Mouse (Mus musculus) heart, embryonic 15.5 days (tissue): Measurements from ENCODE around the gene Syngap1. TPM values are rescaled to one million over a fixed set of nuclear protein-coding genes. Genes with fewer than 3 reads are reported as not detected.

Experiments used
- ATAC-seq: fragments of 200-750 bp; cut with Nextera tagmentation; replicated peaks from 2 replicates; pipeline ENCODE4 v1.8.0; 2017; ENCODE audit warnings: low read depth, moderate TSS enrichment; ENCODE audit not compliant: insufficient number of reproducible peaks, insufficient read depth, low FRiP score
- H3K27ac ChIP-seq: fragments of 300-500 bp; sonication (generic); 2 replicates; pipeline ENCODE4 v1.5.1; 2015; ENCODE audit warnings: mild to moderate bottlenecking, inconsistent platforms
- H3K27me3 ChIP-seq: fragments of 300-500 bp; sonication (generic); 2 replicates; pipeline ENCODE4 v1.6.1; 2015; ENCODE audit warnings: inconsistent platforms
- H3K36me3 ChIP-seq: fragments of 300-500 bp; sonication (generic); 2 replicates; pipeline ENCODE4 v1.6.1; 2015; ENCODE audit warnings: mild to moderate bottlenecking, inconsistent platforms
- H3K4me1 ChIP-seq: fragments of 300-500 bp; sonication (generic); replicated peaks from 2 replicates; pipeline ENCODE4 v1.6.1; 2015; ENCODE audit warnings: inconsistent platforms
- H3K4me2 ChIP-seq: fragments of 300-500 bp; sonication (generic); 2 replicates; pipeline ENCODE4 v1.6.1; 2015; ENCODE audit warnings: inconsistent platforms, mild to moderate bottlenecking, moderate library complexity
- H3K4me3 ChIP-seq: fragments of 300-500 bp; sonication (generic); 2 replicates; pipeline ENCODE4 v1.5.1; 2015; ENCODE audit warnings: mild to moderate bottlenecking, inconsistent platforms
- H3K9ac ChIP-seq: fragments of 300-500 bp; sonication (generic); 2 replicates; pipeline ENCODE4 v1.6.1; 2015; ENCODE audit warnings: mild to moderate bottlenecking, inconsistent platforms
- H3K9me3 ChIP-seq: fragments of 300-500 bp; sonication (generic); replicated peaks from 2 replicates; pipeline ENCODE4 v1.6.1; 2016; ENCODE audit warnings: inconsistent platforms
- WGBS: fragments of 180-500 bp; shearing (Covaris S2); methylation state at CpG from one replicate; pipeline ENCODE4 v1.1.7; 2015; ENCODE audit warnings: mixed read lengths; 5-methylcytosine and 5-hydroxymethylcytosine counted together
- microRNA-seq: library from miRNA; unstranded; fragments of <30 nt; microRNA quantifications from one replicate; pipeline ENCODE4, GENCODE M21; 2016
- polyA plus RNA-seq: library from polyadenylated mRNA; unstranded; fragments of >200 nt; fragmentation: Nextera tagmentation; extraction: Ambion mirVana; gene quantifications from 2 replicates; pipeline ENCODE4 v1.2.1, GENCODE M21; 2015

The Syngap1 gene
- polyA plus RNA-seq, 1 experiment from 2014 or later: 0.60 TPM

DNA sequence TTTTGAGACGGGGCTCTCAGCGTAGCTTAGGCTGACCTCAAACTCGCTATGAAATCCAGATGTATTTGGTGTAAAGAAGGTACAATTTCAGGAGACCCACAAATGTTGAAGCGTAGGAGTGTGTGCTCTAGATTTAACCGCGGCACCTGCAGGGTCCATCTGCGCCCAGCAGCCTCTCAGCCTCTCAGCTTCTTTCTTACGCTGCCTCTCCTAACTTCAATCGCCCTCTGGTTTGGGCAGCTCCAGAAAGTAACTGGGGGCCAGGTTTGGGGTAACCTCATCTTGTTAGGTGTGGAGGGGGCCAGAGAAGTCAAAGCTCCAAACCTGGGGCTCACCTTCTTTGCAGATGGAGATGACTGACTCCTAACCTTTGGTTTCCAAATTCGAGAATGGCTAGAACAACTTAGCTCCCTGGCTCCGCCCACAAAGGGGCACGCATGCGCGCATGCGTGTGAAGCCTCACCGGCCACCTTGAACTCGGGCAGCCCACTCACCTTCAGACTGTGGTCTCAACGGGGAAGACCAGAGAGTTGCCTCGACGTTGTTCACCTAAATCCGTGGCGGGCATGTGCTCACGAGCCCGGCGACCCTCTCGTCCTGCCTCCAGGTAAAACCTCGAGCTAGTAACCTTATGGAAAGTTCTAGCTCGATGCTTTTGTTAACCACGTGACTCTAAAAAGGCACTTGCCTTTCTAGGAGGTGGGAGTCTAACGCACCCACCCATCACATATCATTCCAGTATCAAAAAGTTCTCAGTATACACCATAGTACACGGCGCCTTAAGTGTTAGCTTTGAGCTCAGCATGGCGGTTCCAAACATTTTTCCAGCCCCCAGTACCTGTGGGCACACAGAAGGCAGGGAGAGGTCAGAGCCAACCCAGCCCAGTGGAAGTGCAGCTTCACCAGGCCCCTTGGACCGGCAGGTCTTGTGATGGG lies 76.8 kb downstream of the Syngap1 start:
- Histone ChIP-seq H3K9ac (peak overlapping the region; percentile 58), H3K4me3 (peak overlapping the region; percentile 61), H3K36me3 (peaks cover 33% of the 10 kb centered on the region), H3K9me3 (no peaks in the 10 kb centered on the region), H3K27me3 (no peaks in the 10 kb centered on the region), H3K4me1 (peaks cover 14% of the 10 kb centered on the region), H3K27ac (peak overlapping the region; percentile 84), H3K4me2 (peak overlapping the region; percentile 86)
- ATAC-seq: peak; percentile 63
- WGBS: 7% methylated on average over 34 of the region's 34 CpGs

DNA sequence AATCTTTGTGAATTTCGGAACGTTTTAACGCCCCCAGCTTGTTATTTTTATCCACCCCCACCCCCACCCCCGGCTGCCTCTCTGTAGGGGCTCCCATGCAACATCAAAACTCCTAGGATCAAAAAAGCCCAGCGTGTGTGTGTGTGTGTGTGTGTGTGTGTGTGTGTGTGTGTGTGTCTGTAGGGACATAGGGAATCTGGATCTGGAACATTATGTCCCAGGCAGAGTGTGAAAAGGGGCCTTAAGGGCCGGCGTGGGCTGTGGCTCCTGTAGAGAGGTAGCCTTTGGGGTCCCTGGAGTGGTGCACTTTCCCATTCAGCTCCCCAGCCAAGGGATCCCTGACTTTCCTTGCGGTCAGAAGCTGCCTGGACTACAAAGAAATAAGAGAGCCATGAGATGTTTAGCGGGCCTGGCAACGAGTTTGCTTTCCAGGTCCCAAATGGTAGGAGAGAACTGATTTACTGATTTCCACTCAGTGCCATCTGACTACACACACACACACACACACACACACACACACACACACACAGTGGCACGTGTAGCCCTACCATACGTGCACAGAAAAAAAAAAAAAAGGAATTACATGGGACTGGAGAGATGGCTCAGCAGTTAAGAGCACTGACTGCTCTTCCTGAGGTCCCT lies 77.6 kb downstream of the Syngap1 start:
- Histone ChIP-seq H3K27ac (peak overlapping the region; percentile 84), H3K27me3 (no peaks in the 10 kb centered on the region), H3K9ac (peak overlapping the region; percentile 58), H3K4me3 (peak overlapping the region; percentile 61), H3K4me2 (peak overlapping the region; percentile 86), H3K9me3 (no peaks in the 10 kb centered on the region), H3K36me3 (peaks cover 34% of the 10 kb centered on the region), H3K4me1 (peaks cover 11% of the 10 kb centered on the region)
- no peak for ATAC-seq
- WGBS: 32% methylated on average over 12 of the region's 12 CpGs

DNA sequence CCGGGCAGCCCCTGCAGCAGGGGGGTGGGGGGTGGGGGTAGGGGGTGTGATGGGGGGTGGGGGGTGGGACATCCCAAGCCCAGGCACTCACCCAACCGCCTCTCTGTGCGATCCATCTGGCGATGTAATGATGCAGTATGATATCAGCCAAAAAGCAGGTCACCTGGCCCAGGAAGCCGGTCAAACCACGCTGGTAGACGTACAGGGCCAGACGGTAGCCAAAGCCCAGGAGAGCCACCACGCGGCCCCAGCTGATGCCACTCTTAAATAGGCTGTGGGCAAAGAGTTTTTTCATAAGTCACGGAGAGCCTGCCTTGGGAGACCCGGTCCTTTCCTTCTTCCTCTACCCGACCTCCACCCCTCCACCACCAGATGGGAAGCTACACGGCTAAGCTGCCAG lies 80.0 kb downstream of the Syngap1 start:
- WGBS: 93% methylated on average over 14 of the region's 14 CpGs
- Histone ChIP-seq H3K4me2 (no peak overlapping the region), H3K4me1 (peaks cover 11% of the 10 kb centered on the region), H3K9me3 (no peaks in the 10 kb centered on the region), H3K36me3 (peaks cover 49% of the 10 kb centered on the region), H3K27me3 (no peaks in the 10 kb centered on the region), H3K27ac (no peak overlapping the region), H3K4me3 (no peak overlapping the region), H3K9ac (no peak overlapping the region)
- no peak for ATAC-seq

DNA sequence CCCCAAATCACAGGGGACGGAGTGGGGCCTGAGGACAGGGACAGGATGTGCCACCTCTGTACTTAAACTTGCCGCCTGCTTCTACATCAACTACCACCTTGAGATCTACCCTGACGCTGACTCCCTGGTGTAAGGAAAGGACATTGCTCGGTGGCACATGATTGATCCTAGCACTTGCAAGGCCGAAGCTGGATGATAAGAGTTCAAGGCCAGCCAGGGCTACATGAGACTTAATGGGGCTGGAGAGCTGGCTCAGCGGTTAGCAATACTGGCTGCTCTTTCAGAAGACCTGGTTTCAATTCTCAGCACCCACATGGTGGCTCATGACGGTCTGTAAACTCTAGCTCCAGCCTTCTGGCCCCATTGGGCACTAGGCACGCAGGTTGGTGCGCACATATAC lies 80.7 kb downstream of the Syngap1 start:
- no peak overlapping the region for H3K9ac ChIP-seq
- 88% methylated on average over 9 of the region's 9 CpGs for WGBS
- peaks cover 12% of the 10 kb centered on the region for H3K4me1 ChIP-seq
- H3K36me3 ChIP-seq: peaks cover 49% of the 10 kb centered on the region
- H3K4me3 ChIP-seq: no peak overlapping the region
- H3K27ac ChIP-seq: no peak overlapping the region
- no peak overlapping the region for H3K4me2 ChIP-seq
- no peaks in the 10 kb centered on the region for H3K9me3 ChIP-seq
- no peaks in the 10 kb centered on the region for H3K27me3 ChIP-seq
- ATAC-seq: no peak

Small RNA genes within 50 kb of the gene (microRNA-seq; reads per million reads assigned to microRNA genes)
- gene Gm27775 (not detected), gene Mir3083 (not detected), gene Mir6968 (not detected)

Other genes starting within 250 kb of the Syngap1 start
- 6.5 and 8.6 TPM in 2 replicates for gene Crebrf, start 225.6 kb upstream of the Syngap1 start, polyA plus RNA-seq
- gene Bnip1, start 160.2 kb upstream of the Syngap1 start, polyA plus RNA-seq: 51.6 and 53.3 TPM in 2 replicates
- 131 and 147 TPM in 2 replicates for gene Nkx2-5, start 96.2 kb upstream of the Syngap1 start, polyA plus RNA-seq
- 5.3 and 7.4 TPM in 2 replicates for gene Kifc5b, start 24.2 kb upstream of the Syngap1 start, polyA plus RNA-seq
- gene Phf1, start 8.2 kb upstream of the Syngap1 start, polyA plus RNA-seq: 7.3 and 9.5 TPM in 2 replicates
- gene Cuta, start 1.7 kb upstream of the Syngap1 start, polyA plus RNA-seq: 144 and 160 TPM in 2 replicates
- 8.3 and 10.2 TPM in 2 replicates for gene Zbtb9, start 31.9 kb downstream of the Syngap1 start, polyA plus RNA-seq
- 4.7 and 5.7 TPM in 2 replicates for gene Bak1, start 87.8 kb downstream of the Syngap1 start, polyA plus RNA-seq
- gene Itpr3, start 116.1 kb downstream of the Syngap1 start, polyA plus RNA-seq: 1.4 and 2.8 TPM in 2 replicates
- gene Uqcc2, start 192.7 kb downstream of the Syngap1 start, polyA plus RNA-seq: 245 and 292 TPM in 2 replicates
- 0.35 and 0.43 TPM in 2 replicates for gene Ip6k3, start 226.5 kb downstream of the Syngap1 start, polyA plus RNA-seq